Mouse (Mus musculus): ENCODE measurements around the gene 1700013H16Rik. TPM values are rescaled to one million over a fixed set of nuclear protein-coding genes. Genes with fewer than 3 reads are reported as not detected.
A peak's percentile ranks its signal among the peaks of the same experiment; 100 is the strongest.
"Not testable (repeated sequence)": the region's sequence is repeated elsewhere in the genome, so short reads cannot be mapped to it uniquely, and the experiment has no call there.

1700013H16Rik gene
- not detected in 2 replicates for polyA plus RNA-seq (2016; fragmentation: Nextera tagmentation; extraction: Ambion mirVana)

- Histone ChIP-seq H3K27me3 (ENCODE audit: low read depth, poor library complexity, severe bottlenecking) (no peaks in the 10 kb centered on the region), H3K9me3 (replicated peaks) (peaks cover 10% of the 10 kb centered on the region; the same call in 1 of the 2 replicates), H3K4me1 (no peaks in the 10 kb centered on the region), H3K36me3 (no peaks in the 10 kb centered on the region), H3K4me3 (no peak within 1 kb of the TSS), H3K27ac (no peak within 1 kb of the TSS)
- WGBS: 92% methylated on average over 16 of the region's 16 CpGs
- no peak for DNase-seq (ENCODE audit: low spot score)
Observed at GRCm38 (mm10) chrX:53757736-53758135, at the start of gene 1700013H16Rik. Gene 1700013H16Rik, minus strand, starts transcription at chrX:53757831.

GRCm38 (mm10) chrX:53799074-53799473, 41.4 kb upstream of the 1700013H16Rik start:
- WGBS: 32% methylated on average over 3 of the region's 3 CpGs
- H3K36me3 ChIP-seq: no peaks in the 10 kb centered on the region
- H3K4me1 ChIP-seq: no peaks in the 10 kb centered on the region
- H3K27me3 ChIP-seq (ENCODE audit: low read depth, poor library complexity, severe bottlenecking): no peaks in the 10 kb centered on the region
- no peak overlapping the region for H3K4me3 ChIP-seq
- H3K9me3 ChIP-seq (replicated peaks): no peaks in the 10 kb centered on the region
- H3K27ac ChIP-seq: no peak overlapping the region
- no peak for DNase-seq (ENCODE audit: low spot score)

GRCm38 (mm10) chrX:53797519-53797918, 39.9 kb upstream of the 1700013H16Rik start, which contains the start of gene Xlr:
Gene Xlr, minus strand, starts transcription at chrX:53797706.
- H3K36me3 ChIP-seq; H3K4me1 ChIP-seq; H3K4me3 ChIP-seq; H3K9me3 ChIP-seq (replicated peaks); DNase-seq (ENCODE audit: low spot score); H3K27ac ChIP-seq; H3K27me3 ChIP-seq (ENCODE audit: low read depth, poor library complexity, severe bottlenecking): not testable (repeated sequence)
- 88% methylated on average over 11 of the region's 11 CpGs for WGBS

GRCm38 (mm10) chrX:53776276-53776675, 18.6 kb upstream of the 1700013H16Rik start, which contains the start of gene Zfp36l3:
Gene Zfp36l3, minus strand, starts transcription at chrX:53776394.
- Histone ChIP-seq H3K9me3 (replicated peaks) (no peaks in the 10 kb centered on the region; the same call in 1 of the 2 replicates), H3K27me3 (ENCODE audit: low read depth, poor library complexity, severe bottlenecking) (no peaks in the 10 kb centered on the region), H3K36me3 (no peaks in the 10 kb centered on the region), H3K4me1 (no peaks in the 10 kb centered on the region), H3K27ac (no peak within 1 kb of the TSS), H3K4me3 (no peak within 1 kb of the TSS)
- DNase-seq (ENCODE audit: low spot score): no peak
- WGBS: 86% methylated on average over 12 of the region's 12 CpGs

GRCm38 (mm10) chrX:53752851-53753250, 4.8 kb downstream of the 1700013H16Rik start:
- WGBS: 96% methylated on average over 1 of the region's 1 CpGs
- Histone ChIP-seq H3K9me3 (replicated peaks) (peaks cover 10% of the 10 kb centered on the region; the same call in 1 of the 2 replicates), H3K4me1 (no peaks in the 10 kb centered on the region), H3K27me3 (ENCODE audit: low read depth, poor library complexity, severe bottlenecking) (no peaks in the 10 kb centered on the region), H3K27ac (no peak overlapping the region), H3K36me3 (no peaks in the 10 kb centered on the region), H3K4me3 (no peak overlapping the region)
- DNase-seq (ENCODE audit: low spot score): no peak

- WGBS: 82% methylated on average over 2 of the region's 2 CpGs
- H3K27ac ChIP-seq: no peak overlapping the region
- H3K36me3 ChIP-seq: no peaks in the 10 kb centered on the region
- no peaks in the 10 kb centered on the region for H3K27me3 ChIP-seq (ENCODE audit: low read depth, poor library complexity, severe bottlenecking)
- no peaks in the 10 kb centered on the region for H3K9me3 ChIP-seq (replicated peaks)
- DNase-seq (ENCODE audit: low spot score): no peak
- H3K4me1 ChIP-seq: no peaks in the 10 kb centered on the region
- no peak overlapping the region for H3K4me3 ChIP-seq
Observed at GRCm38 (mm10) chrX:53728967-53729366, 28.7 kb downstream of the 1700013H16Rik start.

- no peak within 1 kb of the TSS for H3K27ac ChIP-seq
- no peaks in the 10 kb centered on the region for H3K4me1 ChIP-seq
- H3K27me3 ChIP-seq (ENCODE audit: low read depth, poor library complexity, severe bottlenecking): no peaks in the 10 kb centered on the region
- no peaks in the 10 kb centered on the region for H3K9me3 ChIP-seq (replicated peaks)
- no peak within 1 kb of the TSS for H3K4me3 ChIP-seq
- 89% methylated on average over 11 of the region's 11 CpGs for WGBS
- H3K36me3 ChIP-seq: no peaks in the 10 kb centered on the region
- DNase-seq (ENCODE audit: low spot score): no peak
Observed at GRCm38 (mm10) chrX:53724596-53724995, 33.0 kb downstream of the 1700013H16Rik start, which contains the start of gene 4930502E18Rik. Gene 4930502E18Rik, plus strand, starts transcription at chrX:53724826.

- Histone ChIP-seq H3K9me3 (replicated peaks) (no peaks in the 10 kb centered on the region), H3K4me3 (peak overlapping the region; percentile 39), H3K4me1 (peaks cover 4% of the 10 kb centered on the region; the same call in 1 of the 2 replicates), H3K36me3 (no peaks in the 10 kb centered on the region), H3K27ac (peak overlapping the region; percentile 83), H3K27me3 (ENCODE audit: low read depth, poor library complexity, severe bottlenecking) (no peaks in the 10 kb centered on the region)
- WGBS: 12% methylated on average over 49 of the region's 49 CpGs
- peak; percentile 63 for DNase-seq (ENCODE audit: low spot score)
Observed at GRCm38 (mm10) chrX:53716323-53717182, 41.1 kb downstream of the 1700013H16Rik start.

GRCm38 (mm10) chrX:53715942-53716322, 41.7 kb downstream of the 1700013H16Rik start:
- peak overlapping the region; percentile 83 for H3K27ac ChIP-seq
- peaks cover 4% of the 10 kb centered on the region; the same call in 1 of the 2 replicates for H3K4me1 ChIP-seq
- DNase-seq (ENCODE audit: low spot score): no peak
- H3K36me3 ChIP-seq: no peaks in the 10 kb centered on the region
- H3K27me3 ChIP-seq (ENCODE audit: low read depth, poor library complexity, severe bottlenecking): no peaks in the 10 kb centered on the region
- H3K4me3 ChIP-seq: peak overlapping the region; percentile 39
- WGBS: 37% methylated on average over 2 of the region's 2 CpGs
- no peaks in the 10 kb centered on the region for H3K9me3 ChIP-seq (replicated peaks)

GRCm38 (mm10) chrX:53702673-53703072, 55.0 kb downstream of the 1700013H16Rik start:
- 72% methylated on average over 3 of the region's 3 CpGs for WGBS
- H3K36me3 ChIP-seq: no peaks in the 10 kb centered on the region
- H3K27me3 ChIP-seq (ENCODE audit: low read depth, poor library complexity, severe bottlenecking): no peaks in the 10 kb centered on the region
- no peaks in the 10 kb centered on the region for H3K9me3 ChIP-seq (replicated peaks)
- DNase-seq (ENCODE audit: low spot score): no peak
- no peaks in the 10 kb centered on the region for H3K4me1 ChIP-seq
- H3K27ac ChIP-seq: no peak overlapping the region
- no peak overlapping the region for H3K4me3 ChIP-seq

GRCm38 (mm10) chrX:53699225-53699624, 58.4 kb downstream of the 1700013H16Rik start:
- DNase-seq (ENCODE audit: low spot score): no peak
- no peaks in the 10 kb centered on the region for H3K36me3 ChIP-seq
- no peaks in the 10 kb centered on the region for H3K27me3 ChIP-seq (ENCODE audit: low read depth, poor library complexity, severe bottlenecking)
- H3K4me1 ChIP-seq: no peaks in the 10 kb centered on the region
- no peak overlapping the region for H3K27ac ChIP-seq
- WGBS: 90% methylated on average over 2 of the region's 2 CpGs
- no peaks in the 10 kb centered on the region for H3K9me3 ChIP-seq (replicated peaks)
- no peak overlapping the region for H3K4me3 ChIP-seq

GRCm38 (mm10) chrX:53694008-53694777, 63.4 kb downstream of the 1700013H16Rik start:
- H3K4me1 ChIP-seq: no peaks in the 10 kb centered on the region
- WGBS: 85% methylated on average over 9 of the region's 9 CpGs
- H3K9me3 ChIP-seq (replicated peaks): no peaks in the 10 kb centered on the region
- no peak overlapping the region for H3K4me3 ChIP-seq
- DNase-seq (ENCODE audit: low spot score): no peak
- H3K36me3 ChIP-seq: no peaks in the 10 kb centered on the region
- H3K27me3 ChIP-seq (ENCODE audit: low read depth, poor library complexity, severe bottlenecking): 0 out of 2 replicates have a peak, but pooled peaks cover 8% of the 10 kb centered on the region
- H3K27ac ChIP-seq: no peak overlapping the region

GRCm38 (mm10) chrX:53693141-53693540, 64.5 kb downstream of the 1700013H16Rik start:
- Histone ChIP-seq H3K27ac (no peak overlapping the region), H3K36me3 (no peaks in the 10 kb centered on the region), H3K9me3 (replicated peaks) (no peaks in the 10 kb centered on the region), H3K4me1 (no peaks in the 10 kb centered on the region), H3K27me3 (ENCODE audit: low read depth, poor library complexity, severe bottlenecking) (0 out of 2 replicates have a peak, but pooled peaks cover 8% of the 10 kb centered on the region), H3K4me3 (no peak overlapping the region)
- 84% methylated on average over 2 of the region's 2 CpGs for WGBS
- DNase-seq (ENCODE audit: low spot score): no peak
